In genomic region chr9:64089004-64089403, GRCm38 (mm10) we compare ENCODE assay signal across 9 mouse cellular contexts. TPM values are rescaled to one million over a fixed set of nuclear protein-coding genes. Genes with fewer than 3 reads are reported as not detected.
A peak's percentile ranks its signal among the peaks of the same experiment; 100 is the strongest.
DNase-seq lines count a peak whose midpoint lies in the region; ATAC-seq and TF ChIP-seq lines count a peak whose summit lies in the region.
"Had no signal": no experiment of that assay in that cellular context is flagged by ENCODE, and none has a peak within 500 bp of the region (broad histone marks: within the 10 kb centered on the region; RNA-seq: fewer than 3 reads in every experiment).

No protein-coding gene starts in this region.

- peak overlapping the region; percentile 38; the same call in 1 of the 2 replicates for H3K9ac ChIP-seq in ES-Bruce4 (ENCODE audit: low read depth, poor library complexity, severe bottlenecking)
- no peak overlapping the region for H3K9ac ChIP-seq in lung, postnatal 0 days (replicated peaks; ENCODE audit: low read depth)

- H3K36me3 ChIP-seq in ES-Bruce4 (ENCODE audit: control insufficient read depth, insufficient read depth, low read length, poor library complexity, severe bottlenecking): no peaks in the 10 kb centered on the region
- H3K36me3 ChIP-seq in kidney, adult 2 months (ENCODE audit: control insufficient read depth, insufficient read depth, low read length): no peaks in the 10 kb centered on the region
- H3K36me3 ChIP-seq in lung, postnatal 0 days (ENCODE audit: insufficient read depth, low read length): no peaks in the 10 kb centered on the region; the same call in 1 of the 2 replicates

- no peak overlapping the region; the same call in 1 of the 2 replicates for H3K27ac ChIP-seq in ES-Bruce4 (ENCODE audit: insufficient read depth, low read length)
- peak overlapping the region; percentile 39 for H3K27ac ChIP-seq in kidney, adult 2 months (ENCODE audit: insufficient read depth, low read depth, low read length)
- peak overlapping the region; percentile 51 for H3K27ac ChIP-seq in lung, postnatal 0 days (ENCODE audit: low read length)

- no peak for TF ChIP-seq EP300 in ES-Bruce4 (IDR thresholded peaks at IDR 0.05; ENCODE audit: insufficient read depth, low read depth, low read length)
- peak; percentile 98 for TF ChIP-seq EP300 in lung, postnatal 0 days (IDR thresholded peaks at IDR 0.05)

- no peaks in the 10 kb centered on the region for H3K27me3 ChIP-seq in ES-Bruce4 (ENCODE audit: control insufficient read depth, insufficient read depth, low read length, poor library complexity, severe bottlenecking)
- H3K27me3 ChIP-seq in kidney, adult 2 months (replicated peaks; ENCODE audit: control insufficient read depth, insufficient read depth, low read length): no peaks in the 10 kb centered on the region
- no peaks in the 10 kb centered on the region for H3K27me3 ChIP-seq in lung, postnatal 0 days (replicated peaks; ENCODE audit: insufficient read depth, low read length)
- H3K27me3 ChIP-seq: CH12.LX had no signal

- TF ChIP-seq POLR2A in ES-Bruce4 (IDR thresholded peaks at IDR 0.05; ENCODE audit: insufficient read depth, low read length): no peak
- TF ChIP-seq POLR2A in kidney, adult 2 months (IDR thresholded peaks at IDR 0.05; ENCODE audit: low read depth, low read length): no peak

- H3K4me1 ChIP-seq in ES-Bruce4 (ENCODE audit: control insufficient read depth, insufficient read depth, low read length): no peaks in the 10 kb centered on the region
- no peaks in the 10 kb centered on the region for H3K4me1 ChIP-seq in kidney, adult 2 months (ENCODE audit: control insufficient read depth, insufficient read depth, low read length)
- H3K4me1 ChIP-seq in lung, postnatal 0 days (ENCODE audit: insufficient read depth, low read depth, low read length): peaks cover 17% of the 10 kb centered on the region; the same call in 1 of the 2 replicates

- TF ChIP-seq CTCF in ES-Bruce4 (IDR thresholded peaks at IDR 0.05; ENCODE audit: low read depth, low read length): no peak
- TF ChIP-seq CTCF in kidney, adult 2 months (conservative IDR thresholded peaks at IDR 0.05; ENCODE audit: insufficient read depth, insufficient read length, low read depth, low read length): no peak
- no peak for TF ChIP-seq CTCF in lung, postnatal 0 days (IDR thresholded peaks at IDR 0.05)

- H3K4me2 ChIP-seq in lung, postnatal 0 days (replicated peaks; ENCODE audit: low read depth, low read length): no peak overlapping the region

- no peak overlapping the region for H3K4me3 ChIP-seq in ES-Bruce4 (ENCODE audit: low read depth, low read length)
- H3K4me3 ChIP-seq in kidney, adult 2 months (ENCODE audit: insufficient read depth, low read depth, low read length): no peak overlapping the region
- no peak overlapping the region for H3K4me3 ChIP-seq in lung, postnatal 0 days (ENCODE audit: low read depth, low read length)

- peak; percentile 80 for ATAC-seq in granulocyte monocyte progenitor cell, adult 5-6 weeks (replicated peaks; ENCODE audit: poor library complexity, severe bottlenecking)
- peak; percentile 85 for ATAC-seq in lung, postnatal 0 days

- H3K9me3 ChIP-seq in ES-Bruce4 (replicated peaks; ENCODE audit: control insufficient read depth, insufficient read depth, low read length, poor library complexity, severe bottlenecking): no peaks in the 10 kb centered on the region
- H3K9me3 ChIP-seq in lung, postnatal 0 days (ENCODE audit: low read length): no peaks in the 10 kb centered on the region

- DNase-seq in cerebellum, postnatal 36 days: peak; percentile 24 to 28
- no peak for DNase-seq in cerebellum, adult 8-10 months
- peak; percentile 77 for DNase-seq in kidney, adult 2 months
- DNase-seq in lung, postnatal 0 days (ENCODE audit: low spot score): peak; percentile 85
- no peak for DNase-seq in thymus, postnatal 36 days
- no peak for DNase-seq in left cerebral cortex, adult 8-10 months (ENCODE audit: low spot score in 2 of 2)

- 63% methylated on average over 12 of the region's 12 CpGs for WGBS in kidney, adult 2 months
- 13% methylated on average over 12 of the region's 12 CpGs for WGBS in lung, postnatal 0 days

RNA-seq across cellular contexts. Expression of gene Lctl, which starts 27.9 kb away (rescaled TPM):
- polyA plus RNA-seq in ES-Bruce4 (2011; ENCODE audit: insufficient read depth, insufficient read length, low read depth, missing spikeins): 0.49 and 0.58 TPM in 2 replicates
- not detected in 2 replicates for total RNA-seq in granulocyte monocyte progenitor cell, adult 5-6 weeks (2014; fragmentation: Nextera tagmentation)
- 0.15 and 0.39 TPM in 2 replicates for total RNA-seq in granulocyte monocyte progenitor cell, adult 5-6 weeks (2017)
- polyA plus RNA-seq in kidney, adult 2 months (2012; rRNA removed): 5.1 and 6.9 TPM in 2 replicates
- not detected in 2 replicates for polyA plus RNA-seq in lung, postnatal 0 days (2015; fragmentation: Nextera tagmentation; extraction: Ambion mirVana)
- under 1 TPM in 1 of 4 experiments, not detected in 3; 0.27 TPM for total RNA-seq in left cerebral cortex, adult 8-10 months (2022)

Comparison
In these comparisons a context has a peak if more than half of its experiments do, and no peak if none do; other contexts are left out.
1. DNase-seq: peak in cerebellum, postnatal 36 days (2 of 2), kidney, adult 2 months (single experiment) and lung, postnatal 0 days (single experiment); none in cerebellum, adult 8-10 months (single experiment), thymus, postnatal 36 days (0 of 2) and left cerebral cortex, adult 8-10 months (0 of 2).